Mouse (Mus musculus): ENCODE measurements around the gene Wfdc8. TPM values are rescaled to one million over a fixed set of nuclear protein-coding genes. Genes with fewer than 3 reads are reported as not detected.
"Not testable (repeated sequence)": the region's sequence is repeated elsewhere in the genome, so short reads cannot be mapped to it uniquely, and the experiment has no call there.

The Wfdc8 gene
- total RNA-seq (2022): not detected

- DNase-seq (ENCODE audit: low spot score): peak; percentile 28
Observed at GRCm38 (mm10) chr2:164613471-164613870, at the start of gene Wfdc8, which contains the start of gene Wfdc6b. Gene Wfdc8, minus strand, starts transcription at chr2:164613626. Gene Wfdc6b, plus strand, starts transcription at chr2:164613522.

- DNase-seq (ENCODE audit: low spot score): no peak
Observed at GRCm38 (mm10) chr2:164656483-164656882, 43.1 kb upstream of the Wfdc8 start, which contains the start of gene Wfdc9. Gene Wfdc9, minus strand, starts transcription at chr2:164656583.

- DNase-seq (ENCODE audit: low spot score): peak; percentile 6
Observed at GRCm38 (mm10) chr2:164655858-164656257, 42.4 kb upstream of the Wfdc8 start, which contains the start of gene Wfdc10. Gene Wfdc10, plus strand, starts transcription at chr2:164656046.

GRCm38 (mm10) chr2:164641881-164642673 lies 28.7 kb upstream of the Wfdc8 start:
- DNase-seq (ENCODE audit: low spot score): no peak

- DNase-seq (ENCODE audit: low spot score): no peak
Observed at GRCm38 (mm10) chr2:164641129-164641528, 27.7 kb upstream of the Wfdc8 start.

- no peak for DNase-seq (ENCODE audit: low spot score)
Observed at GRCm38 (mm10) chr2:164638696-164639095, 25.3 kb upstream of the Wfdc8 start, which contains the start of gene Wfdc16. Gene Wfdc16, minus strand, starts transcription at chr2:164638796.

- DNase-seq (ENCODE audit: low spot score): no peak
Observed at GRCm38 (mm10) chr2:164635266-164635665, 21.8 kb upstream of the Wfdc8 start.

- DNase-seq (ENCODE audit: low spot score): no peak
Observed at GRCm38 (mm10) chr2:164621775-164622174, 8.3 kb upstream of the Wfdc8 start.

- DNase-seq (ENCODE audit: low spot score): no peak
Observed at GRCm38 (mm10) chr2:164619050-164619449, 5.6 kb upstream of the Wfdc8 start.

GRCm38 (mm10) chr2:164615386-164615785 lies 2.0 kb upstream of the Wfdc8 start:
- no peak for DNase-seq (ENCODE audit: low spot score)

GRCm38 (mm10) chr2:164608781-164609180 lies 4.6 kb downstream of the Wfdc8 start:
- DNase-seq (ENCODE audit: low spot score): no peak

GRCm38 (mm10) chr2:164604411-164604810 lies 9.0 kb downstream of the Wfdc8 start:
- no peak for DNase-seq (ENCODE audit: low spot score)

- no peak for DNase-seq (ENCODE audit: low spot score)
Observed at GRCm38 (mm10) chr2:164603482-164603881, 9.9 kb downstream of the Wfdc8 start.

GRCm38 (mm10) chr2:164600179-164600578 lies 13.2 kb downstream of the Wfdc8 start:
- no peak for DNase-seq (ENCODE audit: low spot score)

- no peak for DNase-seq (ENCODE audit: low spot score)
Observed at GRCm38 (mm10) chr2:164593494-164593893, 19.9 kb downstream of the Wfdc8 start, which contains the start of gene Eppin. Gene Eppin, minus strand, starts transcription at chr2:164593594.

- no peak for DNase-seq (ENCODE audit: low spot score)
Observed at GRCm38 (mm10) chr2:164592014-164592413, 21.4 kb downstream of the Wfdc8 start.

- DNase-seq (ENCODE audit: low spot score): peak; percentile 17
Observed at GRCm38 (mm10) chr2:164585025-164585725, 28.3 kb downstream of the Wfdc8 start, which contains the start of gene Wfdc6a. Gene Wfdc6a, minus strand, starts transcription at chr2:164585447.

- not testable (repeated sequence) for DNase-seq (ENCODE audit: low spot score)
Observed at GRCm38 (mm10) chr2:164573359-164573758, 40.1 kb downstream of the Wfdc8 start, which contains the start of gene Spint3. Gene Spint3, minus strand, starts transcription at chr2:164573459.

GRCm38 (mm10) chr2:164567460-164567859 lies 46.0 kb downstream of the Wfdc8 start:
- DNase-seq (ENCODE audit: low spot score): no peak

- no peak for DNase-seq (ENCODE audit: low spot score)
Observed at GRCm38 (mm10) chr2:164566997-164567396, 46.4 kb downstream of the Wfdc8 start.

- DNase-seq (ENCODE audit: low spot score): no peak
Observed at GRCm38 (mm10) chr2:164564346-164564745, 49.1 kb downstream of the Wfdc8 start.

GRCm38 (mm10) chr2:164563339-164564038 lies 49.9 kb downstream of the Wfdc8 start:
- no peak for DNase-seq (ENCODE audit: low spot score)

Data from heart, adult 8-10 months (tissue).